Mouse (Mus musculus): Measurements from ENCODE around the gene Tubg1. TPM values are rescaled to one million over a fixed set of nuclear protein-coding genes. Genes with fewer than 3 reads are reported as not detected.
"Not testable (repeated sequence)": the region's sequence is repeated elsewhere in the genome, so short reads cannot be mapped to it uniquely, and the experiment has no call there.

Gene Tubg1
- total and polyA plus RNA-seq, 2 experiments = 7.6 to 11.9 TPM

DNA sequence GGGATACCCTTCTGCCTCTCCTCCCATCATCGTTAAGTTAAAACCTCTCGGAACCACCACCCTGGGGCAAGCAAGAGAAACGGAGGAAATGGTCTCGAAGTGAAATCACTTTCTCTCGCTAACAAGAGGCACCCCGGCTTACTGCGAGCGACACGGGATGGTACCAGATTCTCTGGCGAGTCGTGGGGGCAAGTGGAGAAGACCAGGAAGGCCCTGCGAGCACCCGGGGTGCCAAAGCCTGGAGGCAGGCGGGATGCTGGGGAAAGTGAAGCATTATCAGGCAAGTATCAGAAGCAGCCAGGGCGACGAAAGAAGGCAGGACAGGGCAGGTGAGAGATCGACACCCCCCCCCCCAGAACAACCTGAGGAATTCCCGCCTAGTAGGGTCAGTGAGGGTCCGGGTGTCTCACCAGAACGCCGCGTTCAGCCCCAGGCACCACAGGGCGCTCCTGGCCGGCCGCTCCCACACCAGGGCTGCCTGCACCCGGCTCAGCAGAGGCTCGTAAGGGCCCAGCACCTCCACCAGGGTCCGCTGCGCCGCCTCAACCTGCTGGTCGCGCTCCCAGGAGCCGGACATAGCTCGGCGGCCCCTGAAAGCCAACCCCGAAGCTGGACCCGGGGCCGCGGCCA lies 492 bp upstream of the Tubg1 start:
- no peak for TF ChIP-seq POLR2A (IDR thresholded peaks at IDR 0.05; ENCODE audit: extremely low read depth, insufficient read depth, low read length)
- peaks cover 26% of the 10 kb centered on the region for H3K79me2 ChIP-seq (ENCODE audit: control insufficient read depth, insufficient read depth, low read length)
- peak overlapping the region; percentile 81 for H3K27ac ChIP-seq (replicated peaks; ENCODE audit: insufficient read depth, low read depth, low read length)
- peak overlapping the region; percentile 87 for H3K4me3 ChIP-seq (ENCODE audit: insufficient read depth, low read depth, low read length)
- peaks cover 14% of the 10 kb centered on the region for H3K4me1 ChIP-seq (ENCODE audit: control insufficient read depth, insufficient read depth, low read length)
- no peak for DNase-seq (ENCODE audit: extremely low read depth, low read depth, low spot score)
- H3K9ac ChIP-seq (ENCODE audit: low read depth, low read length) = peak overlapping the region; percentile 90
- peaks cover 7% of the 10 kb centered on the region for H3K36me3 ChIP-seq (ENCODE audit: control insufficient read depth, insufficient read depth, low read length)
- H3K27me3 ChIP-seq (ENCODE audit: control insufficient read depth, insufficient read depth, low read length) = no peaks in the 10 kb centered on the region
- under 1% methylated on average over 37 of the region's 39 CpGs for WGBS

GRCm38 (mm10) chr11:101120545-101121188 lies 929 bp downstream of the Tubg1 start:
- Histone ChIP-seq H3K27ac (replicated peaks; ENCODE audit: insufficient read depth, low read depth, low read length) (peak overlapping the region; percentile 40), H3K79me2 (ENCODE audit: control insufficient read depth, insufficient read depth, low read length) (peaks cover 18% of the 10 kb centered on the region), H3K4me1 (ENCODE audit: control insufficient read depth, insufficient read depth, low read length) (peaks cover 13% of the 10 kb centered on the region), H3K9ac (ENCODE audit: low read depth, low read length) (peak overlapping the region; percentile 53), H3K4me3 (ENCODE audit: insufficient read depth, low read depth, low read length) (peak overlapping the region; percentile 50), H3K36me3 (ENCODE audit: control insufficient read depth, insufficient read depth, low read length) (peaks cover 7% of the 10 kb centered on the region), H3K27me3 (ENCODE audit: control insufficient read depth, insufficient read depth, low read length) (no peaks in the 10 kb centered on the region)
- TF ChIP-seq POLR2A (IDR thresholded peaks at IDR 0.05; ENCODE audit: extremely low read depth, insufficient read depth, low read length) = no peak
- no peak for TF ChIP-seq CTCF (IDR thresholded peaks at IDR 0.05; ENCODE audit: low read depth, low read length)
- peak; percentile 51 for DNase-seq (ENCODE audit: extremely low read depth, low read depth, low spot score)
- 25% methylated on average over 19 of the region's 19 CpGs for WGBS

DNA sequence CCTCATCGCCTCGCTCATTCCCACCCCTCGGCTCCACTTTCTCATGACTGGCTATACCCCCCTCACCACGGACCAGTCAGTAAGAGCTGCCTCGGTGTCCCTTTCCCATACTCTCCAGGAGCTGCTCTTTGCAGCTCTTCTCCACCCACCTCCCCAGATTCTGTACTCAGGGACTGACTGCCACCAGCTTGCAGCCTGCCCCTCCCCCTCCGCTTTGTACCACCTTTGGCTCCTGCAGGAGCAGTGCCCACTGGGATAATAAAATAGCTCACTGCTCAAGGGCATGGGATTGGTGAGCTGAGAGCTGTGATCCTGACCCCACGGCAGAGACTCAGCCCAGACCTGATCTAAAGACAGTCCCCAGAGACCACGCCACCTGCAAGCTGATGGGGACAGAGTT lies 4.8 kb downstream of the Tubg1 start:
- not testable (repeated sequence) for H3K27ac ChIP-seq (replicated peaks; ENCODE audit: insufficient read depth, low read depth, low read length); H3K27me3 ChIP-seq (ENCODE audit: control insufficient read depth, insufficient read depth, low read length); DNase-seq (ENCODE audit: extremely low read depth, low read depth, low spot score); H3K79me2 ChIP-seq (ENCODE audit: control insufficient read depth, insufficient read depth, low read length); H3K4me1 ChIP-seq (ENCODE audit: control insufficient read depth, insufficient read depth, low read length); H3K4me3 ChIP-seq (ENCODE audit: insufficient read depth, low read depth, low read length); H3K9ac ChIP-seq (ENCODE audit: low read depth, low read length)
- WGBS = 96% methylated on average over 8 of the region's 8 CpGs
- H3K36me3 ChIP-seq (ENCODE audit: control insufficient read depth, insufficient read depth, low read length) = peaks cover 14% of the 10 kb centered on the region

DNA sequence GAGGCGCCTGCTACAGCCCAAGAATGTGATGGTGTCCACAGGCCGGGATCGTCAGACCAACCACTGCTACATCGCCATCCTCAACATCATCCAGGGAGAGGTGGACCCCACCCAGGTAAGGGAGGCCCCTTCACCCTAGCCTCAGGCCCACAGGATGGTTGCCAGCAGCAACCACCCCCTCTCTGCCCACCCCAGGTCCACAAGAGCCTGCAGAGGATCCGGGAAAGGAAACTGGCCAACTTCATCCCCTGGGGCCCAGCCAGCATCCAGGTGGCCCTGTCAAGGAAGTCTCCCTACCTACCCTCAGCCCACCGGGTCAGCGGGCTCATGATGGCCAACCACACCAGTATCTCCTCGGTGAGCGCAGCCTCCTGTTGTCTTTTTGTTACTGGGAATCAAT lies 5.3 kb downstream of the Tubg1 start:
- H3K4me3 ChIP-seq (ENCODE audit: insufficient read depth, low read depth, low read length); DNase-seq (ENCODE audit: extremely low read depth, low read depth, low spot score); H3K4me1 ChIP-seq (ENCODE audit: control insufficient read depth, insufficient read depth, low read length); H3K9ac ChIP-seq (ENCODE audit: low read depth, low read length); H3K27ac ChIP-seq (replicated peaks; ENCODE audit: insufficient read depth, low read depth, low read length); H3K79me2 ChIP-seq (ENCODE audit: control insufficient read depth, insufficient read depth, low read length); H3K27me3 ChIP-seq (ENCODE audit: control insufficient read depth, insufficient read depth, low read length): not testable (repeated sequence)
- 94% methylated on average over 9 of the region's 9 CpGs for WGBS
- H3K36me3 ChIP-seq (ENCODE audit: control insufficient read depth, insufficient read depth, low read length) = peaks cover 14% of the 10 kb centered on the region

GRCm38 (mm10) chr11:101127075-101127474 lies 7.3 kb downstream of the Tubg1 start:
- WGBS = 94% methylated on average over 1 of the region's 1 CpGs
- TF ChIP-seq CTCF (IDR thresholded peaks at IDR 0.05; ENCODE audit: low read depth, low read length) = peak; percentile 16; the same call in 1 of the 2 replicates
- no peak for TF ChIP-seq POLR2A (IDR thresholded peaks at IDR 0.05; ENCODE audit: extremely low read depth, insufficient read depth, low read length)
- Histone ChIP-seq H3K9ac (ENCODE audit: low read depth, low read length) (no peak overlapping the region), H3K27me3 (ENCODE audit: control insufficient read depth, insufficient read depth, low read length) (no peaks in the 10 kb centered on the region), H3K4me3 (ENCODE audit: insufficient read depth, low read depth, low read length) (no peak overlapping the region), H3K27ac (replicated peaks; ENCODE audit: insufficient read depth, low read depth, low read length) (no peak overlapping the region), H3K4me1 (ENCODE audit: control insufficient read depth, insufficient read depth, low read length) (peaks cover 8% of the 10 kb centered on the region), H3K79me2 (ENCODE audit: control insufficient read depth, insufficient read depth, low read length) (no peaks in the 10 kb centered on the region), H3K36me3 (ENCODE audit: control insufficient read depth, insufficient read depth, low read length) (peaks cover 14% of the 10 kb centered on the region)
- no peak for DNase-seq (ENCODE audit: extremely low read depth, low read depth, low spot score)

DNA sequence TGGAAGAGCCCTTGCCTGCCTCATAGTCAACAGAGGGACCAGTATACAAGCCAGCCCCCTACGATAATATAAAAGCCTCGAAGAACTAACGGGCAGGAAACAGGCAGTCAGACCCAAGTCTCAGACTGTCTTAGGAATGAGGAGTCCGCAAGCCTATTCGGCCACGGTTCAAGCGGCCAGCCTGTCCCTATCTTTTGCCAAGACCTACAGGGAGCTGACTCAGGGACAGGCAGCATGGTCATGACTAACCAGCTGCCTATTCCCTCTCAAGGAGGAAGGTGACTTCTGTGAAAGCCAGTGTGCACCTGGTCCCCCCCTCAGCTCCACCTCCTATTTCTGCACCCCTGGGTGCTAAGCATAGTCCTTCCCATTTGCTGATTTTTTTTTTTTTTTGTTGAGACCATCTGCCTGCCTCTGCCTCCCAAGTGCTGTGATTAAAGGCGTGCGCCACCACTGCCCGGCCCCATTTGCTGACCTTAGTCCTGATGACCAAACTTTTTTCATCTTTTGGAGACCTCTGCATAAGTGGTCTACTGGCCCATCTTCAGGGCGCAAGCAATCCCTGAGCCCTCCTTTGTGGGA lies 9.3 kb downstream of the Tubg1 start:
- H3K36me3 ChIP-seq (ENCODE audit: control insufficient read depth, insufficient read depth, low read length) = peaks cover 7% of the 10 kb centered on the region
- no peak for DNase-seq (ENCODE audit: extremely low read depth, low read depth, low spot score)
- no peak overlapping the region for H3K4me3 ChIP-seq (ENCODE audit: insufficient read depth, low read depth, low read length)
- H3K79me2 ChIP-seq (ENCODE audit: control insufficient read depth, insufficient read depth, low read length) = no peaks in the 10 kb centered on the region
- TF ChIP-seq CTCF (IDR thresholded peaks at IDR 0.05; ENCODE audit: low read depth, low read length) (no peak), POLR2A (IDR thresholded peaks at IDR 0.05; ENCODE audit: extremely low read depth, insufficient read depth, low read length) (no peak)
- H3K27ac ChIP-seq (replicated peaks; ENCODE audit: insufficient read depth, low read depth, low read length) = no peak overlapping the region
- H3K4me1 ChIP-seq (ENCODE audit: control insufficient read depth, insufficient read depth, low read length) = peaks cover 10% of the 10 kb centered on the region
- WGBS = 85% methylated on average over 11 of the region's 11 CpGs
- H3K27me3 ChIP-seq (ENCODE audit: control insufficient read depth, insufficient read depth, low read length) = no peaks in the 10 kb centered on the region
- no peak overlapping the region for H3K9ac ChIP-seq (ENCODE audit: low read depth, low read length)
